Mouse (Mus musculus) neural tube, embryonic 11.5 days (tissue): Measurements from ENCODE around the gene Schip1. TPM values are rescaled to one million over a fixed set of nuclear protein-coding genes. Genes with fewer than 3 reads are reported as not detected.

Experiments used
- ATAC-seq: fragments of 200-750 bp; cut with Nextera tagmentation; 2 replicates; pipeline ENCODE4 v1.8.0; 2017; ENCODE audit warnings: moderate number of reproducible peaks, mild to moderate bottlenecking, moderate TSS enrichment, moderate library complexity; ENCODE audit not compliant: insufficient read depth, low FRiP score, low TSS enrichment
- DNase-seq: peaks from one replicate; pipeline ENCODE4 v3.0.0-alpha.2; 2015; ENCODE audit warnings: low spot score
- H3K27ac ChIP-seq: fragments of 300-500 bp; sonication (generic); 2 replicates; pipeline ENCODE4 v1.5.1; 2014; ENCODE audit warnings: low read depth, mild to moderate bottlenecking, low read length
- H3K27me3 ChIP-seq: fragments of 300-500 bp; sonication (generic); 2 replicates; pipeline ENCODE4 v1.6.1; 2014; ENCODE audit warnings: mild to moderate bottlenecking, low read length, mixed read lengths; ENCODE audit not compliant: control insufficient read depth, insufficient read depth
- H3K36me3 ChIP-seq: fragments of 300-500 bp; sonication (generic); 2 replicates; pipeline ENCODE4 v1.6.1; 2014; ENCODE audit warnings: mild to moderate bottlenecking, low read length, moderate library complexity, mixed read lengths; ENCODE audit not compliant: control insufficient read depth, insufficient read depth
- H3K4me1 ChIP-seq: fragments of 300-500 bp; sonication (generic); 2 replicates; pipeline ENCODE4 v1.6.1; 2014; ENCODE audit warnings: low read length, mixed read lengths; ENCODE audit not compliant: control insufficient read depth, insufficient read depth
- H3K4me2 ChIP-seq: fragments of 300-500 bp; sonication (generic); 2 replicates; pipeline ENCODE4 v1.6.1; 2014; ENCODE audit warnings: low read depth, mild to moderate bottlenecking, moderate library complexity
- H3K4me3 ChIP-seq: fragments of 300-500 bp; sonication (generic); 2 replicates; pipeline ENCODE4 v1.5.1; 2014; ENCODE audit warnings: low read depth, low read length
- H3K9ac ChIP-seq: fragments of 300-500 bp; sonication (generic); 2 replicates; pipeline ENCODE4 v1.6.1; 2014; ENCODE audit warnings: mild to moderate bottlenecking, low read length
- H3K9me3 ChIP-seq: fragments of 300-500 bp; sonication (generic); 2 replicates; pipeline ENCODE4 v1.6.1; 2016; ENCODE audit warnings: low read length; ENCODE audit not compliant: control insufficient read depth
- WGBS: fragments of 180-500 bp; shearing (Covaris S2); extraction: QIAGEN DNeasy Blood & Tissue Kit; methylation state at CpG from one replicate; pipeline ENCODE4 v1.1.7; 2014; 5-methylcytosine and 5-hydroxymethylcytosine counted together
- polyA plus RNA-seq: library from polyadenylated mRNA; unstranded; fragments of >200 nt; fragmentation: Nextera tagmentation; extraction: Ambion mirVana; gene quantifications from 2 replicates; pipeline ENCODE4 v1.2.1, GENCODE M21; 2014

Schip1 gene
- polyA plus RNA-seq, 1 experiment from 2014 or later: 87.2 TPM

DNA sequence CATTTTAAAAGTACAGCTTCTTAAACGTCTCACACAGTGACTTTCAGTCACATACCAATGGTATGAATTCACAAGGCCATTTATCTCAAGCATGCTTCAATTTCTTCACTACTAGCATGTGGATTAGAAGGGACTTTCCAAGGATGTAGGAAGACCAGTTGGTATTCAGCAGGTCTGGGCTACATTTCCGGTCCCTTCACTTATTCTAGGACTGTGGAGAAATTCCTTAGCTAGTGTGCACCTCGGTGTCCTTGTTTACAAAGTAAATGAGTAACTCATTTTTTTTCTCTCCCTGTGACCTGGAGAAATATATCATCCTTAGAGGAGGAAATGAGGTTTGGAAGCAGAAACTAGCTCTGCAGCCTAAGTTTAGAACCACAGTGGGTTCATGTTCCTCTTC is 405.5 kb downstream of the Schip1 start:
- Histone ChIP-seq H3K4me1 (0 out of 2 replicates have a peak, but pooled peaks cover 3% of the 10 kb centered on the region), H3K36me3 (no peaks in the 10 kb centered on the region), H3K4me3 (no peak overlapping the region), H3K9ac (no peak overlapping the region), H3K4me2 (no peak overlapping the region), H3K27me3 (no peaks in the 10 kb centered on the region), H3K9me3 (no peaks in the 10 kb centered on the region), H3K27ac (no peak overlapping the region)
- DNase-seq (no peak), ATAC-seq (no peak)
- 51% methylated on average over 3 of the region's 3 CpGs for whole genome bisulfite sequencing

DNA sequence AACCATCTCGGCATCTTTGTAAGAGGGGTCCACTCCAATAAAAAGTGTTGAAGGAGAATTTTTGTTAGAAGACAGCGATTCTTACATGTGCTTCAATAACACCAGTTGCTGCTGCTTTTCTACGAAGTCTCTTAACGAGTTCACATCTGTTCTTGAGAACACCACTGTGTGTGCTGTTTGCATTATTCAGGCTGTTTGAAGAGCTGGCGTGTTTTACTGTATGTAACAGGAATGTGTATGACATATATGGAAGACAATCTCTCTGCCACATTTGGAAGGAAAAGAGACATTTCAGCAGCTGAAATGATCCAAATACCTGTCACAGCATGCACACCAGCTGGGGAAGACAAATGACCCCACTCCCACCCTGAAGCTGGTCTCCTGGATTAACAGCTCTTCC is 406.0 kb downstream of the Schip1 start:
- Histone ChIP-seq H3K4me1 (0 out of 2 replicates have a peak, but pooled peaks cover 3% of the 10 kb centered on the region), H3K9me3 (no peaks in the 10 kb centered on the region), H3K4me2 (no peak overlapping the region), H3K27me3 (no peaks in the 10 kb centered on the region), H3K4me3 (no peak overlapping the region), H3K9ac (no peak overlapping the region), H3K27ac (no peak overlapping the region), H3K36me3 (no peaks in the 10 kb centered on the region)
- ATAC-seq (no peak), DNase-seq (no peak)
- WGBS: 64% methylated on average over 5 of the region's 5 CpGs

DNA sequence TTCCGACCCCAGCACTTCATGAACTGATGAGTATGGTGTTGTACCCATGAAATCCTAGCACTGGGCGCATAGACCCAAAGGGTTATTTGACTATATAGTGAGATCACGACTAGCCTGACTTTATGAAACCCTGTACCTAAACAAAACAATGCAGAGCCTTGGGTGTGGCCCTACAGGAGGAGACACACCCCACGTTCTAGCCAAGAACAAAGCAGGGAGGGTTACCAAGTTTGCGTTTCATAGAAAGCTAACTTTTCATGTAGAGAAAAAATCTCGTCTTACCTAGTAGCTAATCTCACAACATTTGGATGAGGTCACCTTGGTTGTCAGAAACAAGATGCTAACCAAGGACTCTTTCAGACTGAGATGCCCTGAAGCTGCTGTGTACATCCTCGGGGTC is 411.7 kb downstream of the Schip1 start:
- no peak overlapping the region for H3K4me2 ChIP-seq
- 0 out of 2 replicates have a peak, but pooled peaks cover 3% of the 10 kb centered on the region for H3K4me1 ChIP-seq
- no peaks in the 10 kb centered on the region for H3K9me3 ChIP-seq
- no peaks in the 10 kb centered on the region for H3K36me3 ChIP-seq
- DNase-seq: no peak
- no peak overlapping the region for H3K9ac ChIP-seq
- ATAC-seq: no peak
- H3K4me3 ChIP-seq: no peak overlapping the region
- WGBS: 87% methylated on average over 7 of the region's 7 CpGs
- H3K27ac ChIP-seq: no peak overlapping the region
- no peaks in the 10 kb centered on the region for H3K27me3 ChIP-seq

DNA sequence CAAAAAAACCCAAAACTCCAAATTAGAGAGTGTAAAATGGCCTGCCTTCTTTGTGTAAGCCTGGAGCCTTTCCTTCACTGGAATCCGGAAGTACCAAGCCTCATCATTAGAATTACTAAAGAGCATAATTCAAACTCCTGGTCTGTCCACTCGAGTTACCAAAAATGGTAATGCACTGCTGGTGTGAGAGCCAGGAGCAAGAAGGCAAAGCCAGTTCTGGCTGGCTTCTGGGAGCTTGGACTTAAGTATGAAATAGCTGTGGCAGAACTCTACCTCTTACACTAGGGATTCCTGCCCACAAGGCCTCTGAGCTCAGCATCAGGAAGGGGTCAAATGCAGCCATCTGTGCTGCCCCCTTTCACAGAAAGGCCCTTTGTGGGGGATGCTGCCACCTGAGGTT is 412.9 kb downstream of the Schip1 start:
- 35% methylated on average over 2 of the region's 2 CpGs for WGBS
- no peaks in the 10 kb centered on the region for H3K27me3 ChIP-seq
- no peak; the same call in 1 of the 2 replicates for ATAC-seq
- no peak for DNase-seq
- no peaks in the 10 kb centered on the region for H3K9me3 ChIP-seq
- H3K27ac ChIP-seq: no peak overlapping the region
- H3K36me3 ChIP-seq: no peaks in the 10 kb centered on the region
- H3K4me3 ChIP-seq: no peak overlapping the region
- H3K4me1 ChIP-seq: 0 out of 2 replicates have a peak, but pooled peaks cover 3% of the 10 kb centered on the region
- no peak overlapping the region for H3K4me2 ChIP-seq
- H3K9ac ChIP-seq: no peak overlapping the region

DNA sequence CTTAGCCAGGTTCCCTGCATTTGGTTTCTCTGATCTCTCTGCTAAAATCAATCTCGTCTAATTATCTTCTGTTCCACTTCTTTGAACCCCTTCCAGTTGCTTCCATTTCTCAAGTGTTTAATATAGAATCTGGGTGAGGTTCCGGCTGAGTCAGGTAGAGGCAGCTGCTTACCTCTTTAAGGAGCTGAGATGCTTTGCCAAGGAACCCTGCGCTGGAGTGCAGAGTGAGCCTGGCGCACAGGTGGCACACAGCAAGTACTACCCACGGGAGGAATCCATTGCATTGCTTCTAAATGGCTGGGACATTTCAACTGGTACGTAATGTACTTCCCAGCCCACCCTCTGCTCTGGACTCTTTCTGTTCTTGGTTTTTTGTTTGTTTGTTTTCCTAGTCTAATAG is 414.7 kb downstream of the Schip1 start:
- DNase-seq: no peak
- Histone ChIP-seq H3K4me2 (no peak overlapping the region), H3K27ac (no peak overlapping the region), H3K27me3 (no peaks in the 10 kb centered on the region), H3K9me3 (no peaks in the 10 kb centered on the region), H3K9ac (no peak overlapping the region), H3K4me3 (no peak overlapping the region), H3K36me3 (no peaks in the 10 kb centered on the region), H3K4me1 (0 out of 2 replicates have a peak, but pooled peaks cover 3% of the 10 kb centered on the region)
- ATAC-seq: no peak
- WGBS: 87% methylated on average over 6 of the region's 6 CpGs

DNA sequence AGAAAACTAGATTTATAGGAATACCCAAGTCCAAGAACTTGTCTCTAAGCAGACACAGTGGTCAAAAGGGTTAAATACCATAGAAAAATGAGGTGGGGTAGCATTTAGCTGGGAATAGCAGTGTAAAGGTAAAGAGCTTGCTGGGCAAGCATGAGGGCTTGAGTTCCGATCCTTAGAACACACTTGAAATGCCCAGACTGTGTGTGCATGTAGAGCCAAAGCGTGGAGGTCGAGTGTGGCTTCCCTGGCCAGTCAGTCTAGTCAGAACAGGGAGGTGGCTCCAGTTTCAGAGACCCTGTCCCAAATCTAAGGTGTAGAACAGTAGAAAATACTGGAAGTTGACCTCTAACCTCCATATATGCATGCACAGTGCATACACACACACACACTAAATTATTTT is 418.9 kb downstream of the Schip1 start:
- WGBS: 91% methylated on average over 3 of the region's 3 CpGs
- no peak overlapping the region for H3K4me3 ChIP-seq
- H3K4me1 ChIP-seq: no peaks in the 10 kb centered on the region
- no peaks in the 10 kb centered on the region for H3K9me3 ChIP-seq
- DNase-seq: no peak
- H3K4me2 ChIP-seq: no peak overlapping the region
- ATAC-seq: no peak
- H3K27me3 ChIP-seq: no peaks in the 10 kb centered on the region
- H3K9ac ChIP-seq: no peak overlapping the region
- H3K36me3 ChIP-seq: no peaks in the 10 kb centered on the region
- H3K27ac ChIP-seq: no peak overlapping the region

DNA sequence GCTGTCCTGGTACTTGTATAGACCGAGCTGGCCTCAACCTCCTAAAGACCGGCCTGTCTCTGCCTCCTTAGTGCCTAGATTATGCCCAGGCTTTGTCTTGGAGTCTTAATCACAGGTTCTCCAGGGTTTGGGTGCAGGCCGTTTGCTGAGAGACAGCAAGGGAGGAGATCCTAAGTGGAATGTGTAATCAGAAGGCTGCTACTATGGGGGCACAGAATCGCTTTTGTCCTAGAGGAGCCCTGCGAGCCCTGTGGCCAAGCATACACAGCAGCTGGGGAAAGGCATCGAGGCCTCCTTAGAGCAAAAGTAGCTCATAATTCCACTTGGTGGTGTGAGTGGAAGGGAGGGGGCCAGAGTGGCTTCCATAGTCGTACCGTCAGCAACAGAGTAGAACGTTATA is 419.4 kb downstream of the Schip1 start:
- WGBS: 91% methylated on average over 9 of the region's 9 CpGs
- Histone ChIP-seq H3K4me1 (no peaks in the 10 kb centered on the region), H3K36me3 (no peaks in the 10 kb centered on the region), H3K4me2 (no peak overlapping the region), H3K4me3 (no peak overlapping the region), H3K9me3 (no peaks in the 10 kb centered on the region), H3K9ac (no peak overlapping the region), H3K27ac (no peak overlapping the region), H3K27me3 (no peaks in the 10 kb centered on the region)
- ATAC-seq (no peak), DNase-seq (no peak)

DNA sequence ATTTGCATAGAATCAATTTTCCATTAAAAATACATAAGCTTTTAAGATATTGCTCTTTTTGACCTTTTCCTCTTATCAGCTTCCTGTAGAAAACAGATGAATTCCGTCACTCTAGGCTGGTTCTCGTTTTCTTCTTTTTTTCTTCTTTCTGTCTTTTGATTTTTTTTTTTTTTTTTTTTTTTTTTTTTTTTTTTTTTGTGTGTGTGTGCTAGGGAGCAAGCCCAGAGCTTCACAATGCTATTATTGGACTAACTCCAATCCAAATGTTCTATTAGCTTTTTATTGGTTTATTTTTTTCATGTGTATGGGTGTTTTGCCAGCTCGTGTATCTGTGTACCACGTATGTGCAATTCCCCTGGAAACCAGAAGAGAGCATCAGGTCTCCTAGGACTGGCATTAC is 420.0 kb downstream of the Schip1 start:
- no peak overlapping the region for H3K4me3 ChIP-seq
- no peak for ATAC-seq
- H3K27ac ChIP-seq: no peak overlapping the region
- 87% methylated on average over 4 of the region's 4 CpGs for WGBS
- no peaks in the 10 kb centered on the region for H3K9me3 ChIP-seq
- no peaks in the 10 kb centered on the region for H3K36me3 ChIP-seq
- no peaks in the 10 kb centered on the region for H3K27me3 ChIP-seq
- H3K9ac ChIP-seq: no peak overlapping the region
- no peaks in the 10 kb centered on the region for H3K4me1 ChIP-seq
- DNase-seq: no peak
- H3K4me2 ChIP-seq: no peak overlapping the region

DNA sequence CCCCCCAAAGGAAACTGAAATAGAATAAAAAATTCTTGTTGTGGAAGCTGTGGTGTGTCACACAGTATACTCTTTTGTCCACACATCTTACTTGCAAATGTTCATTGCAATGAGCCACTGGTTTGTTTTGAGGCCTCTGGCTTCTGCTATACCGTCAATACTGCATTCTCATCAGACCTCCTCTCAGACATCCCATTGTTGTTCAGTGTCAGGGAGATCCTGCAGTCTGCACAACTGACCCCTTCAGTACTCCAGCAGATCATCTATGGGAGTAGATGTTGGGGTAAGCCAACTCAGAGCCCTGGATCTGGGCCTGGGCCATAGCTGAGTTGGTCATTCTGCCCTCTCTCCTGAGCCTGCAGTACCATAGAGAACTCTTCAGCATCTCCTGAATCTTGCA is 423.0 kb downstream of the Schip1 start:
- Histone ChIP-seq H3K4me3 (no peak overlapping the region), H3K27me3 (no peaks in the 10 kb centered on the region), H3K4me1 (no peaks in the 10 kb centered on the region; the same call in 1 of the 2 replicates), H3K9ac (no peak overlapping the region), H3K27ac (no peak overlapping the region), H3K9me3 (no peaks in the 10 kb centered on the region), H3K36me3 (no peaks in the 10 kb centered on the region), H3K4me2 (no peak overlapping the region)
- DNase-seq (no peak), ATAC-seq (no peak)
- 50% methylated on average over 1 of the region's 1 CpGs for WGBS
